Mouse (Mus musculus) forebrain, embryonic 15.5 days (tissue): Measurements from ENCODE around the gene Sh2d6. TPM values are rescaled to one million over a fixed set of nuclear protein-coding genes. Genes with fewer than 3 reads are reported as not detected.

Experiments used
- ATAC-seq: fragments of 200-750 bp; cut with Nextera tagmentation; replicated peaks from 2 replicates; pipeline ENCODE4 v1.8.0; 2017; ENCODE audit warnings: mild to moderate bottlenecking, moderate TSS enrichment, moderate library complexity
- H3K27ac ChIP-seq: fragments of 300-500 bp; sonication (generic); replicated peaks from 2 replicates; pipeline ENCODE4 v1.5.1; 2015; ENCODE audit warnings: mild to moderate bottlenecking, inconsistent platforms
- H3K27me3 ChIP-seq: fragments of 300-500 bp; sonication (generic); 2 replicates; pipeline ENCODE4 v1.6.1; 2015; ENCODE audit warnings: inconsistent platforms
- H3K36me3 ChIP-seq: fragments of 300-500 bp; sonication (generic); 2 replicates; pipeline ENCODE4 v1.6.1; 2015; ENCODE audit warnings: mild to moderate bottlenecking, inconsistent platforms
- H3K4me1 ChIP-seq: fragments of 300-500 bp; sonication (generic); 2 replicates; pipeline ENCODE4 v1.6.1; 2015; ENCODE audit warnings: inconsistent platforms
- H3K4me2 ChIP-seq: fragments of 300-500 bp; sonication (generic); replicated peaks from 2 replicates; pipeline ENCODE4 v1.6.1; 2015; ENCODE audit warnings: mild to moderate bottlenecking, inconsistent platforms
- H3K4me3 ChIP-seq: fragments of 300-500 bp; sonication (generic); 2 replicates; pipeline ENCODE4 v1.5.1; 2015; ENCODE audit warnings: mild to moderate bottlenecking, inconsistent platforms
- H3K9ac ChIP-seq: fragments of 300-500 bp; sonication (generic); replicated peaks from 2 replicates; pipeline ENCODE4 v1.6.1; 2015; ENCODE audit warnings: mild to moderate bottlenecking, inconsistent platforms
- H3K9me3 ChIP-seq: fragments of 300-500 bp; sonication (generic); 2 replicates; pipeline ENCODE4 v1.6.1; 2016; ENCODE audit warnings: inconsistent platforms
- WGBS: fragments of 180-500 bp; shearing (Covaris S2); methylation state at CpG from one replicate; pipeline ENCODE4 v1.1.7; 2015; ENCODE audit warnings: mixed read lengths; 5-methylcytosine and 5-hydroxymethylcytosine counted together
- polyA plus RNA-seq: library from polyadenylated mRNA; unstranded; fragments of >200 nt; fragmentation: Nextera tagmentation; extraction: Ambion mirVana; gene quantifications from 2 replicates; pipeline ENCODE4 v1.2.1, GENCODE M21; 2015

Gene Sh2d6
- polyA plus RNA-seq, 1 experiment from 2014 or later = 0.55 TPM

DNA sequence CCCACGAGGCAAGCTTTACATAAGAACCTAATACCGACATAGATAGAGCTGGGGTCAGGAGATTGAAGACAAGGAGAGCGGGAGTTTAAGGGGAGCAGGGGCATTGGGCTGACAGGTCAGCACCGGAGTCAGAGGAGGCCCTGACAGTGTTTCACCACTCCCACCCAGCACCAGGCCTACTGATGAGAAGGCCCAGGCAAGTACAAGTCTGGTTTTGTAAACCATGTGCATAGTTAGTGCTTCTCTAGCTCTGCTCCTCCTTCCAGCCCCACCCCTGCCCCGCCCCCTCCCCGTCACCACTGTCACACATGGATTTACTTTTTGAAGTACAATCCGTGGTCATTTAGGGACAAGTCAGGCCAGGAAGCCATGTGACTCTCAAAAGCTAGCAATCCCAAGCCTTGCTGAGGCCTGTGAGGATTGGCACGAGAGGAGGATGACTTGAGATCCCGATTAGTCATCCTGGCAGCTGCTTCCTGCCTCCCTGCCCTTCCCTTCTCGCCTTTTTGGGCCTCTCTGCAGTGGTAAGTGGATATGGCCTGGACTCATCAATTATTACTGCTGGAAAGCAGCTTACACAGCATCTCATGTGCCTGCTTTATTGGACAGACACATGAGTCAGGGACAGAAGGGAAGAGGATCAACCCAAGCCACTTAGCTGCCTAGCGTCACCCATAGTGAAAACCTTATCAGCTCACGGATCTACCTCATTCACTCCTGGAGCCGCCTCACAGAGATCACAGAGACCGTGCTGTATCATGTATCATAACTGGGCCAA is 48.1 kb downstream of the Sh2d6 start:
- Histone ChIP-seq H3K4me3 (no peak overlapping the region), H3K27me3 (no peaks in the 10 kb centered on the region), H3K27ac (no peak overlapping the region), H3K36me3 (no peaks in the 10 kb centered on the region), H3K4me1 (no peaks in the 10 kb centered on the region), H3K9ac (no peak overlapping the region), H3K9me3 (no peaks in the 10 kb centered on the region), H3K4me2 (no peak overlapping the region)
- 74% methylated on average over 14 of the region's 14 CpGs for WGBS
- ATAC-seq = no peak

DNA sequence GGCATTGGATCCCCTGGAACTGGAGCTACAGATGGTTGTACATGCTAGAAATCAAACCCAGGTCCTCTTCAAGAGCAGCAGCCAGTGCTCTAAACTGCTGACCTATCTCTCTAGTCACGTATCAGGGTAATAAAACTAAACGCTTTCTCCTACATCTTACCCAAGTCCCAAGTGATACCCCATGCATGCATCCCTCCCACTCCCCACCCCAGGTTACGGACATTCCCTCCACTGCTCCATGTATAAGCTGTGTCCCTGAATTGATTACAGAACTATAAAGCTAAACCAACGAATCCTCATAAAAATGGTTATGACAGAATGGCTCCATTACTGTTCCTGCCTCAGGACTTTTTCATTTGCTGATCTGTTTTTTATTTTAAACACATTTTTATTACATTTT is 55.3 kb downstream of the Sh2d6 start:
- no peaks in the 10 kb centered on the region for H3K27me3 ChIP-seq
- no peak overlapping the region for H3K9ac ChIP-seq
- no peak overlapping the region for H3K27ac ChIP-seq
- H3K4me2 ChIP-seq = no peak overlapping the region
- no peak for ATAC-seq
- H3K4me3 ChIP-seq = no peak overlapping the region
- H3K4me1 ChIP-seq = no peaks in the 10 kb centered on the region
- H3K36me3 ChIP-seq = no peaks in the 10 kb centered on the region
- WGBS = 89% methylated on average over 4 of the region's 4 CpGs
- H3K9me3 ChIP-seq = no peaks in the 10 kb centered on the region

DNA sequence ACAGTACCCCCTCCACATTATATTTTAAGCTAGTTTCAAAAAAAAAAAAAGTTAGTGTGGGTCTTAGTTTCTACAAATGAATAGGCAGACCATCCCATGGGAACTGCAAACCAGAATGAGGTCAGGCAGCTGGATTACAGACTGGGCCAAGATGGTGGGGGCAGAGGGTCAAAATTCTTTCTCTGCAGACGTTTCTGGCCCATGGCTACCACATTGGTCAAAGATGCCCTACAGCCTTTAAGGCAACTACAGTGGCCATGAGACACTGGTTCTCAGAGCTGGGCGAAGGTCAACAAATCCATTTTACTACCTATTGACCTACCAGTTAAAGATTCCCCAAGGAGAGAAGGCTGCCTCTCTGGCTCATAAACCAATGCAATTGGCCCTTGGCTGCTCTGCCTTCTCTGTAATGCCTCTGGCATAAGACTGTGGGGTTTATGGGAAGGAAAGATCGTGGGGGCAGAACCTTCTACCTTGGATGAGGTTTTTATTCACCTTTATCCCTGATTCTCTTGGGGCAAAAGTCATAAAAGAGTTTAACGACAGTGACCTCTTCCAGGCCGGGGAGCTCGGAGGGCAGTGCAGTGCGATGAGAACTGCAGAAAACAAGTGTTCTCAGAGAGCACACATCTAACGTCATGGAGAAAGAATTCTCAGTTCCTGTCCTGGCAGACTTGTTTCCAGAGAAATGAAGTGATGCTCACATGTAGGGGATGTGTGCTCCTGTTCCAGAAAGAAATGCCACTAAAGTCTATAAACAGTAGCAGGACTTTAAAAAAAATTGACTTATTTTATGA is 55.9 kb downstream of the Sh2d6 start:
- Histone ChIP-seq H3K9ac (no peak overlapping the region), H3K9me3 (no peaks in the 10 kb centered on the region), H3K4me1 (no peaks in the 10 kb centered on the region), H3K36me3 (no peaks in the 10 kb centered on the region), H3K4me3 (no peak overlapping the region), H3K27me3 (no peaks in the 10 kb centered on the region), H3K27ac (no peak overlapping the region), H3K4me2 (no peak overlapping the region)
- ATAC-seq = no peak
- 83% methylated on average over 8 of the region's 8 CpGs for WGBS

Other genes with a start within 250 kb of the Sh2d6 start
- 0.15 TPM in 1 of 2 replicates, not detected in the other for gene Sftpb, start 217.1 kb downstream of the Sh2d6 start, polyA plus RNA-seq
- 52.9 and 53.4 TPM in 2 replicates for gene Usp39, start 176.5 kb downstream of the Sh2d6 start, polyA plus RNA-seq
- 22.5 and 22.7 TPM in 2 replicates for gene 0610030E20Rik, start 174.4 kb downstream of the Sh2d6 start, polyA plus RNA-seq
- 15.2 and 15.6 TPM in 2 replicates for gene Tmem150a, start 166.3 kb downstream of the Sh2d6 start, polyA plus RNA-seq
- gene Rnf181, start 154.8 kb downstream of the Sh2d6 start, polyA plus RNA-seq = 126 and 130 TPM in 2 replicates
- gene Vamp5, start 141.2 kb downstream of the Sh2d6 start, polyA plus RNA-seq = 8.9 and 9.4 TPM in 2 replicates
- 14.5 and 15.0 TPM in 2 replicates for gene Vamp8, start 131.0 kb downstream of the Sh2d6 start, polyA plus RNA-seq
- 14.0 and 16.5 TPM in 2 replicates for gene Ggcx, start 107.4 kb downstream of the Sh2d6 start, polyA plus RNA-seq
- 359 and 376 TPM in 2 replicates for gene Mat2a, start 82.1 kb downstream of the Sh2d6 start, polyA plus RNA-seq
- gene Capg, start 22.7 kb upstream of the Sh2d6 start, polyA plus RNA-seq = 3.5 and 4.8 TPM in 2 replicates
- 15.6 and 16.0 TPM in 2 replicates for gene Elmod3, start 76.7 kb upstream of the Sh2d6 start, polyA plus RNA-seq
- 4.1 and 5.3 TPM in 2 replicates for gene Retsat, start 76.8 kb upstream of the Sh2d6 start, polyA plus RNA-seq
- 31.5 and 33.5 TPM in 2 replicates for gene Tgoln1, start 95.3 kb upstream of the Sh2d6 start, polyA plus RNA-seq